Mouse (Mus musculus): Measurements from ENCODE around the gene Apln. TPM values are rescaled to one million over a fixed set of nuclear protein-coding genes. Genes with fewer than 3 reads are reported as not detected.

Apln gene
- 0.02 TPM in 1 of 2 replicates, not detected in the other for polyA plus RNA-seq (2012)

GRCm38 (mm10) chrX:48034144-48035113, at the start of gene Apln:
Apln (minus strand) TSS chrX:48034853.
- TF ChIP-seq GATA1 (IDR thresholded peaks at IDR 0.05; ENCODE audit: low read length), result no peak

DNA sequence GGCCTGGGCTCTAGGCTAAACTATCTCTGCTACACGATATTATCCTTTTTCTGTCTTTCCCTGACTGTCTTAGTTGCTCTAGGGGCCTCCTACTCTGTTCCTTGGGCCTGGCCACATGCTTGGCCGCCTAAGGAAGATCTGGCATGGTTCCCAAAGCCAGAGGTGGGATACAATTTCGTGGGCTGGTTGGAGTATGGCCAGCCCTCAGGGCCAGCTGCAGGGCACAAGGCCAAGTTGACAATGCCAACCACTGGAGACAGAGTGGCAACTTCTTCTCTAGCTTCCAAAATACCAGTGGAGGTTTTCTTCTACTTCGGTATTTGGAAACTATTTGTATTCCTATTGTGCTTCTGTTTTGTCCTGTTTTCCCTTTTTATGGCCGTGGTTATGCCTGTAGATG, 47.7 kb upstream of the Apln start:
- no peak for TF ChIP-seq GATA1 (IDR thresholded peaks at IDR 0.05; ENCODE audit: low read length)

- no peak for TF ChIP-seq GATA1 (IDR thresholded peaks at IDR 0.05; ENCODE audit: low read length)
These were observed 42.3 kb upstream of the Apln start for GRCm38 (mm10) chrX:48076806-48077425.

DNA sequence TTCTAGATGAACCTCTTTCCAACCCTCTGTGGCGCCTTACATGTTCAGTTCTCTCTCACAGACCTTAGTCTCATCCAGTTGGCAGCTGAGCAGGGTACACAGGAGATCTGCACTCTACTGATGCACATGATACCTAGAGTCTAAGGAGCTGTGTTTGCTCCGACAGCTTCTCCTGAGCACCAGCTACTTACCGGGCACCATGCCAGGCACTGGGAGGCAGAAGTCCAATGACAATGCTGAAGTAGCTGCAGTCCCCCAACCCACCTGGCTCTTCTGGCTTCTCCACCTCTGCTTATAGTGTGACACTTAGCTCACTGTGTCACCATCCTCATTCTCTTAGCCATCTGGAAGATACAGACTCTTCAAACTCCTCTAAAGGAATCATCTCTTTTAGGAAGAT, 40.0 kb upstream of the Apln start:
- TF ChIP-seq GATA1 (IDR thresholded peaks at IDR 0.05; ENCODE audit: low read length), result no peak

GRCm38 (mm10) chrX:48072401-48072800, 37.7 kb upstream of the Apln start:
- TF ChIP-seq GATA1 (IDR thresholded peaks at IDR 0.05; ENCODE audit: low read length), result no peak

- no peak for TF ChIP-seq GATA1 (IDR thresholded peaks at IDR 0.05; ENCODE audit: low read length)
These were observed 37.3 kb upstream of the Apln start for GRCm38 (mm10) chrX:48071961-48072360.

- no peak for TF ChIP-seq GATA1 (IDR thresholded peaks at IDR 0.05; ENCODE audit: low read length)
These were observed 32.2 kb upstream of the Apln start for GRCm38 (mm10) chrX:48066891-48067290.

- no peak for TF ChIP-seq GATA1 (IDR thresholded peaks at IDR 0.05; ENCODE audit: low read length)
These were observed 29.7 kb upstream of the Apln start for GRCm38 (mm10) chrX:48064166-48064853.

- TF ChIP-seq GATA1 (IDR thresholded peaks at IDR 0.05; ENCODE audit: low read length), result no peak
These were observed 27.8 kb upstream of the Apln start for GRCm38 (mm10) chrX:48062481-48062880.

DNA sequence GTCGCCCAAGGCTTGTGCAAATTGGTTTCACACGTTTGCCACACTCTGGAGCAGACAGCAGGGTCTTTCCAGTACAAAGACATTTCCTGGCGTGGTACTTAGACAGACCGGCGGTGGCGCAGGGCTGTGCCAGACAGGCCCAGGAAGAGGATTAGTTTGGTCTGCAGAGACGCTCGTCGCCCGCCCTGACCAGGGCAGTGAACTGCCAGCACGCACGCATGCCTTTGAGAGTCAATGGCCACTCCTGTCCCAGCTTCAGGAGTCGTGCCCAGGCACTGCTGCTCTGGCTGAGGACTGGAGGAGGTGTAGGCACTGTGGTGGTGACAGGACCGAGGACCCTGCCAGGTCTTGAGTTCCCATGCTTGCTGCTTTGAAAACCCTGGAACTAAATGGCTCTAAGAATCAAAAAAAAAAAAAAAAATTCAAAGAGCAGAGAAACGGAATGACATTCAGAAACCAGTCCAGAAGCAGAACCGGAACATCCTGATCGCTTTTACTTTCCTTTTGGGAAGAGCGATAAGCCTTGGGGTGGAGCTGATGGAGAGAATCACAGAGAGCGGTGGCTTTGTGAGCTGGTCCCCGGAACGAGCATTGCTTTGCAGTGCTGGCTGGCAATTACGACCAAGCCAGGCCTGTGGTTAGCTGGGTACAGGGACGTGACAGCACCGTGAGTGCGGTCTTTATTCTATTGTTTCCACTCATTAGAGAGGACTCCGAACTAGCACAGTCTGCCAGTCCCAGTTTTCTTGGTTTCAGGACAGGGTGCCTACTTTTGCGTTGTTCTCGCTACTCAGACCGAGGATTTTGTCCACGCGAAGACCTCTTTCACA, 19.7 kb upstream of the Apln start:
- TF ChIP-seq GATA1 (IDR thresholded peaks at IDR 0.05; ENCODE audit: low read length), result no peak

GRCm38 (mm10) chrX:48053743-48054142, 19.1 kb upstream of the Apln start:
- TF ChIP-seq GATA1 (IDR thresholded peaks at IDR 0.05; ENCODE audit: low read length), result no peak

DNA sequence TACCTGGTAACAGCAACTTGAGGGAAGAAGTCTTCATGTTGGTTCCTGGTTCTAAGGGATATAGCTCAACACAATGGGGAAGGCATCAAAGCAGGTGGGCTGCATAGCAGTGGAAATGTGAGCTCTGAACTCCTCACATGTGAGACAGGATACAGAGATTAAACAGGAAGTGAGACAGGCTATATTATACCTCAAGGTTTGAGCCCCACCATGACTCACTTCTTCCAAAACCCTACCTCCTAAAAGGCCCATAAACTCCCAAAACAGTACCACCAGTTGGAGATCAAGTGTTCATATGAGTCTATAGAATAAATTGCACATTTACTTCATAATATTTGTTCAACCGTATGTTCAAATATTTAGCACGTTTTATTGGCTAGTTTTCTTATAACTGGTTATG, 11.7 kb upstream of the Apln start:
- TF ChIP-seq GATA1 (IDR thresholded peaks at IDR 0.05; ENCODE audit: low read length), result no peak

DNA sequence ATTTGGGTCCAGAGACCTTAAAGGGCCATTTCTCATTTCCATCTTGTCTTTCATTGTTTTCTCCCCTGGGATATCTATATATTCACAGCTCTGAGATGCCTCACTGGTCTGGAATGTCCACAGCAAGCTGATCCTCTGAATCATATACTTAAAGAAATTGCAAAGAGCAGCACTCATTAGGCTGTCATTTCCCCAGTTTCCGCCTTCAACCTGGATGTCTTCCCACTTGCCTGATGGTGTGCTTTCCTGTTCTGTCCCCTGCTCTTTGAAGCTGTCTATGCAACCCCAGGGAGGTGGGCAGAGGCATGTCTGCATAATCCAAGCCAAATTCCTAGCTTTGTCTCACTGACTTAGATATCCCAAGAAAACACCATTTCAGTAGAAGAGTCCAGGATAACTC, 9.6 kb upstream of the Apln start:
- TF ChIP-seq GATA1 (IDR thresholded peaks at IDR 0.05; ENCODE audit: low read length), result no peak

DNA sequence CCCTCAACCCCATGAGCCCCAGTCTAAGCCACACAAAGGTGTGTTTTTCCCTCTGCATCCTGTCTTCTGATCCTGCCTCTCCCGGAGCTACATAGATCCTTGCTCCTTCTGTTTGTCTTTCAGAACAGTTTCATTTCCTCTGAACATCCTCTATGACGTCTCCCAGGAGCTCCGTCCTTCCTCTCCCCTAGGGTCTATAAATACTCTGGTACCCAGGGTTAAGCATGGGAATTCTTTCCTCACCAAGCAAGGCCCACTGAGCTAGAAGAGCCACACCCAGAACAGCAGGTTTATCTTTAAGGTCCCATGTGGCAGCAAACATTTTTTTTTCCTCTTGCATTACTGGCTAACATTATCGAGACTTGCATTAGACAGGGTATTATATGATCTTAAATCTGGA, 8.1 kb upstream of the Apln start:
- TF ChIP-seq GATA1 (IDR thresholded peaks at IDR 0.05; ENCODE audit: low read length), result no peak

DNA sequence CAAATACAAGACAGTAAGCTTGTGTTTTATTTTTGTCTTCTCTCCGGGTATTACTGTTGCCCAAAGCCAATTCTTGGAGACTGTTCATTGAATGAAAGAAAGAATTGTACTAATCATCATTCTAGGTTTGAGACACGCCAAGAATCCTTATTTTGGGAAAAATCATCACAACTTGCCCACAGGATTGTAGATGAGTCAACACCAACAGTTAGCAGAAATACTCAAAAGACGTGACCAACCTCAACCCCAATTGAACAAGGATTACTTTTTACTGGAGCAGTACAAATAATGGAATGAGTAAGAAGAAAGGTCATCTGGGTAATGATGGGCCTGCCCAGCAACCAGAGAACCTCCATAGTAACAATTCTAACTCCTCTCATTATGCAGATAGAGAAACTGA, 5.7 kb upstream of the Apln start:
- TF ChIP-seq GATA1 (IDR thresholded peaks at IDR 0.05; ENCODE audit: low read length), result no peak
